Mouse (Mus musculus) lung, postnatal 14 days (tissue): ENCODE data around the gene Grtp1.

ENCODE experiments used
- DNase-seq: peaks from one replicate; pipeline ENCODE4 v3.0.0; 2021

Gene Grtp1

GRCm38 (mm10) chr8:13204371-13205140 lies 4.1 kb upstream of the Grtp1 start:
- DNase-seq, result peak; percentile 41

GRCm38 (mm10) chr8:13203472-13203871 lies 3.1 kb upstream of the Grtp1 start:
- DNase-seq, result no peak

DNA sequence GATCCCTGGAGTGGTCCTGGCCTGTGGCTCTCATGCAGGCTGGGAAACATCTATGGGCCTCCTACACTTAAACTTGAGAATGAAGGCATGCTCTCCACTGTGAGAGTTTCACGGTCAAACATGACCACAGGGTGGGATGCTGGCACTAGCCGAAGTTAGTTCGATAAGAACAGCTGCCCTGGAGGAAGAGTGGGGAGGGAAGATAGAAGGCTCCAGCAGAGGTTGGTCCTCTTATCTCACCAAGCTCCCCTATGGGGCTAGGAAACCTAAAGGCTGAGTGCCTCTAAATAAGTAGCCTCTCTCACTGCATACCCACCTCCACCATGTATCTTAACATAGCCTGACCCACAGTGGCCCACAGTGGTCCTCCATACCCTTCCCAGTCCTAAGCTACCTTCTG lies 2.4 kb upstream of the Grtp1 start:
- no peak for DNase-seq

GRCm38 (mm10) chr8:13202041-13202440 lies 1.6 kb upstream of the Grtp1 start:
- DNase-seq, result no peak

DNA sequence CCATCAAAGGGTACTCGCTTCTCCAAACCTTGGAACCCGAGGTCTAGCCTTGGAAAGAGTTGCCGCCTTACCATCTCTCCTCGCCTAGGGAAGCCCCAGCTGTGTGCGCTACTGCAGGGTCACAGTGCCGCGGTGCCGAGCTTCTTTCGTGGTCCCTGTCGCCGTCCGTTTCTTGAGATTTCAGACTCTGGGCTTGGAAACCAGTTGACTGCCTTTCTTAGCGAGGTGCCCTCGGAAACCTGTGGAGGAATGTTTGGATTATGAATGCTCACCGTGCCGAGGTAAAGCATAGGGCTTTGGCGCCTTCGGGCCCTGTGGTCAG lies 554 bp upstream of the Grtp1 start:
- no peak for DNase-seq

- no peak for DNase-seq
Measured at GRCm38 (mm10) chr8:13199385-13200061, 897 bp downstream of the Grtp1 start.

- DNase-seq, result no peak
Measured at GRCm38 (mm10) chr8:13197493-13197892, 2.9 kb downstream of the Grtp1 start.

DNA sequence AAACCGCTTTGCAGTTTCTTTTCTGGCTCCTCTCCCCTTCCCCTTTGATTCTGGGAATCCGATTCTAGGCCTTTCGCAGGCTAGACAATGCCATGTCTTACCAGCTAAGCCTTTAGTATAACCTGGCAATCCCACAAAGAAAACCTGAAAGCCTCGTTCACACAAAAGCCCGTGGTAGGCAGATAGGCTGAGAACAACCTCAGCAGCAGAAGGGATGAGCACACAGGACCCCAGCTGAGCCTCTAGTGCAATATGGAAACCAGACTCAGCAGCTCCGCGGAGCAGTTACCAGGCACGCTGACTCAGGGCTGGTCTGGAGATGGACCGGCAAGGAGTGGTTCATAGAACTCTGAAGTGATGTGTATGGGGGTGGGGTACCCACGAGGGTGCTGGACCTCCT lies 5.6 kb downstream of the Grtp1 start:
- no peak for DNase-seq

DNA sequence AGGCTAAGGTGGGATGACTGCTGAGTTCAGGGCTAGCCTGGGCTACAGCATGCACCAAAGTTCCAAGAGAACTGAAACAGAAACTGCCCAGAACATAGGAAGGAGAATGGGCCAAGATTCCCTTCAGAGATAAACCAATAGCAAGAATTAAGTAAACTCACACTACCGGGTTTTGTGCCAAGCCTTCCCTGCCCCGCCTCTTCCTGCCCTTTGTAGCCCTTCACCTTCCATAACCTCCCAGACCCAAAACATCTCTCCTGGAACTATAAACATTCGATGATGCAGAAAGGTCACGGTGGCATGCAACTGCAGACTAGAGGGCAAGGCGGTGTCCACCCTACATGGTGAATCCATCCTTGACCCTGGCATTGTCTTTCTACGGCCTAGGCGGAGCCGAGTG lies 10.2 kb downstream of the Grtp1 start:
- peak; percentile 57 for DNase-seq

GRCm38 (mm10) chr8:13188857-13189256 lies 11.6 kb downstream of the Grtp1 start:
- DNase-seq, result no peak

GRCm38 (mm10) chr8:13188052-13188555 lies 12.3 kb downstream of the Grtp1 start:
- no peak for DNase-seq

DNA sequence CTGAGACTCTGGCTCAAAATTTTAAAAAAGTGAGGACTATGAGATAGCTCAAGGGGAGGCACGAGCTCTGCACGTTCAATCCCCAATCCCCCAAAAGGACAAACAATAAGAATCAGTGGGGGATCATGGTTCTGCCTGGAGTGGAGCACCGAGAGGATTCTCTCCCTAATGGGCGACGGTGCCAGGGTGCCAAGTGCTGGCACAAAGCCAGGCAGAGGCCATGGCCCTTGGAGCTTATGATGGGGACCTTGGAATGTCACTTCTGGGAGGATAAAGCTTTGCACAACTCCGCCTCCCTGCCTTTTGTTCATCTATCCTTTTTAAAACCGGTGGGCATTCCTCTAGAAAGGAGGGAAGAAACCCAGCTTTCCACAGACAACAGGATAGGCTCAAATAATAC lies 12.8 kb downstream of the Grtp1 start:
- no peak for DNase-seq

- DNase-seq, result no peak
Measured at GRCm38 (mm10) chr8:13187229-13187628, 13.2 kb downstream of the Grtp1 start.

DNA sequence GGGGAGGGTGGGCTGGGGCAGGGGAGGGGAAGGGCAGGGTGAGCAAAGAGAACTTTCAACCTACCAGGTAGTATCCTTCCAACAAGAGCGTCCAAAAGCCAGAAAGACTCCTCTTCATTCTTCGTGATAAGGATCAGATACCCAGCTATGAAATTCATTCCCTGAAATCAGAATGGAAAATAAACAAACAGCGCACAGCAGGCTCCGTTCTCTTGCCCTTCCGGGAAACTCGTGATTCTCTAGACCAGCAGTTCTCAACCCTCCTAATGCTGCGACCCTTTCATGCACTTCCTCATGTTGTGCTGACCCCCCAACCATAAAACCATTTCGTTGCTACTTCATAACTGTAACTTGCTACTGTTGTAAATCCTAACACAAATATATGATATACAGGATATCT lies 13.6 kb downstream of the Grtp1 start:
- DNase-seq, result no peak

DNA sequence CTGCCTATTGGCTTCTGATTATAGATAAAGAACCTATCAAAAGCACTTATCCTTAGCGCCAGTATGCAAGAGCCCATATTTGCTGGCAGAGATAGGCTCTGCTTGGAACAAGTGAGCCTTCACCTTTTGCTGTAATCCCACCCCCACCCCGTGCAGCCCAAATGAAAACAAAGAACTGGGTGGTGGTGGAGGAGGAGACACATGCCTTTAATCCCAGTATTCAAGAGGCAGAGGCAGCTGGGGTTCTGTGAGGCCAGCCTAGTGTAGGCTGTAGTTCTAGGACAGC lies 18.8 kb downstream of the Grtp1 start:
- no peak for DNase-seq

- DNase-seq, result no peak
Measured at GRCm38 (mm10) chr8:13180911-13181690, 19.3 kb downstream of the Grtp1 start.

GRCm38 (mm10) chr8:13180408-13180807 lies 20.0 kb downstream of the Grtp1 start:
- no peak for DNase-seq

DNA sequence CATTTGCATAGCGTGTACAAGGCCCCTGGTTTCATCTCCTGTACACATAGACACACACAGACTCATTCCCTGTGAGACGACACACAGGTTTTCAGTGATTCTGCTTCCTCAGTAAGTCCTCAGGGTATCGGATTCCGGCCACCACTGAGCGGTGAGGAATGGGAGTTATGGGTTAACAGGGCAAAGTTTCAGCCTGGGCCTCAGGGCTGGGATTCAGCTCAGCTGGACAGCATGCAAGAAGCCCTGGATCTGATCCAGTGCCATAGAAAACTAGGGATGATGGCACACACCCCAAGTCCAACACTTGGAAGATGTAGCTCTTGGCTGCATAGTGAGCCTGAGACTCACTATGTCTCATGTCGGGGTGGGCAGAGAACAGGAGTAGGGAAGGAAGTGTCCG lies 20.5 kb downstream of the Grtp1 start:
- no peak for DNase-seq

DNA sequence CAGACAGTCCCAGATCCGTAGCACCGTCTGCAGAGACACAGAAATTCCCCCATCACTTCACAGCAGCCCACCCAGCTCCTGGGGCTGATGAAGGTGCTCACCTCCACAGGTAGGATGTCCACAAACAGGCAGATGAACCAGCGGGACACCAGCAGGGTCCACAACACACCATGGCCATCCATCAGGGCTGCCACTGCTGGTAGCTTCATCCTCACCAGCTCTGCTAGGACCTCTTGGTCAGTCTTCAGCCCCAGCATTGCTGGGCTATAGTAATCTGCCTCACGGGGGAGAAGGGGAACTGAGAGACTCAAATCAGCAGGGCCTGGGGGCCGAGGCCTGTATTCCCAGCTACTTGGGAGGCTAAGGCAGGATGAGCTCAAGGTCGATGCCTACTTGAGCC lies 20.9 kb downstream of the Grtp1 start:
- no peak for DNase-seq

GRCm38 (mm10) chr8:13178137-13178536 lies 22.3 kb downstream of the Grtp1 start:
- DNase-seq, result no peak

DNA sequence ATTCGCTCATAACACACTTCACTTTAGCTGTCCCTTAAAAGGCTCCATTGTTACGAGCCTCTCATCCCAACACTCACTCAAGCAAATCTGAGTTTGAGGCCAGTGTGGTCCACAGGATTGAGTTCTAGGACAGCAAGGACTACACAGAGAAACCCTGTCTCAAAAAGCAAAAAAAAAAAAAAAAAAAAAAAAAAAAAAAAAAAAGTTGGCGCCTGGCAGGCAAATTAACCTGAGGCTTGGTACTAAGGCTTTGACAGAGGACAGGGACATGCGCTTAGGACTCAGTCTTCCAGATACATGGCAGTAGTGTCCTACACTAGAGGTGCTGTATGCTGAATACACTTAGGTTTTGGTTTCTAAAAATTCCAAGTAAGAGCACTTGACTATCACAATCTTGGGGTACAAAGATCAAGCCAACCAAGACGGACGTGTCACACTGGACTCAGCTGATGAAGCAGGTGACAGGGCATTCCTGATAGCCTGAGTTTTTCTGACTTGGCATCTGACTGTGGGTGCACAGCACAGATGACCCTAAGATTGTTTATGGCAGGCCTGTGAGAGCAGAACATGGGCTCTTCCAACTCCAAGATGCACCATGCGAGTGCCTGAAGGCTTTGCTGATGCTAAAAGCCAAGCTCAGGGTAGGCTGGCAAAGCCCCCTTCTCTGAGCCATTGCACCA lies 23.1 kb downstream of the Grtp1 start:
- no peak for DNase-seq

GRCm38 (mm10) chr8:13175650-13176049 lies 24.8 kb downstream of the Grtp1 start:
- DNase-seq, result no peak

DNA sequence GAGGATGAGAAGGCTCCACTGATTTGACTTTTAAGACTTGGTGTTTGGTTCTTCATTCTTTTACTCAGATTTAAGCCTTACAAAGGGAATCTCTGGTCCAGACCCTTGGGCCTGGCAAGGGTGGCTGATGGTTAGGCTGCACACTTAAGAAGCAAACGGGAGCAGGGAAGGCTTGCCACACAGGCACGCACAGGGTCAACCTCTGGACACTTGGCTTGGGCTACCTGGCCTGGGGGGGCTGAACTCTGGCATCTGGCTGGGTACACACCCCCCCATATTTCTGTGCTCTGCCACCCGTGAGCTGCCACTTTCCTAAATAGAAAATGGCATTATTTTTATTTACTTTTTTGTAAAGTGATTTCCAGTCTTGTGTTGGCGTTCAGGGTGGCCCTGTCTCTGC lies 25.6 kb downstream of the Grtp1 start:
- DNase-seq, result no peak

- no peak for DNase-seq
Measured at GRCm38 (mm10) chr8:13174305-13174704, 26.1 kb downstream of the Grtp1 start.
